Mouse (Mus musculus) E14TG2a.4 (cell line): ENCODE results near the gene Amotl2.

Experiments used
- H3K27me3 ChIP-seq: 2 replicates; pipeline ENCODE4 v1.6.1; 2014; ENCODE audit warnings: low read length, control low read depth; ENCODE audit not compliant: insufficient read depth
- H3K36me3 ChIP-seq: 2 replicates; pipeline ENCODE4 v1.6.1; 2014; ENCODE audit warnings: low read length, control low read depth; ENCODE audit not compliant: insufficient read depth
- H3K4me1 ChIP-seq: replicated peaks from 2 replicates; pipeline ENCODE4 v1.6.1; 2014; ENCODE audit warnings: low read depth, low read length, control low read depth
- H3K4me3 ChIP-seq: replicated peaks from 2 replicates; pipeline ENCODE4 v1.5.1; 2014; ENCODE audit warnings: mild to moderate bottlenecking, low read length
- H3K9me3 ChIP-seq: 2 replicates; pipeline ENCODE4 v1.6.1; 2014; ENCODE audit warnings: low read length, control low read depth
- CTCF ChIP-seq: conservative IDR thresholded peaks from 2 replicates; pipeline ENCODE4 v1.5.1; 2014; ENCODE audit warnings: low read length
- NANOG ChIP-seq: IDR thresholded peaks from 2 replicates; pipeline ENCODE4 v1.6.1; 2014; ENCODE audit warnings: borderline replicate concordance, low read length, mixed read lengths
- POU5F1 ChIP-seq: IDR thresholded peaks from 2 replicates; pipeline ENCODE4 v1.6.1; 2014; ENCODE audit warnings: low read length, borderline replicate concordance

The Amotl2 gene

DNA sequence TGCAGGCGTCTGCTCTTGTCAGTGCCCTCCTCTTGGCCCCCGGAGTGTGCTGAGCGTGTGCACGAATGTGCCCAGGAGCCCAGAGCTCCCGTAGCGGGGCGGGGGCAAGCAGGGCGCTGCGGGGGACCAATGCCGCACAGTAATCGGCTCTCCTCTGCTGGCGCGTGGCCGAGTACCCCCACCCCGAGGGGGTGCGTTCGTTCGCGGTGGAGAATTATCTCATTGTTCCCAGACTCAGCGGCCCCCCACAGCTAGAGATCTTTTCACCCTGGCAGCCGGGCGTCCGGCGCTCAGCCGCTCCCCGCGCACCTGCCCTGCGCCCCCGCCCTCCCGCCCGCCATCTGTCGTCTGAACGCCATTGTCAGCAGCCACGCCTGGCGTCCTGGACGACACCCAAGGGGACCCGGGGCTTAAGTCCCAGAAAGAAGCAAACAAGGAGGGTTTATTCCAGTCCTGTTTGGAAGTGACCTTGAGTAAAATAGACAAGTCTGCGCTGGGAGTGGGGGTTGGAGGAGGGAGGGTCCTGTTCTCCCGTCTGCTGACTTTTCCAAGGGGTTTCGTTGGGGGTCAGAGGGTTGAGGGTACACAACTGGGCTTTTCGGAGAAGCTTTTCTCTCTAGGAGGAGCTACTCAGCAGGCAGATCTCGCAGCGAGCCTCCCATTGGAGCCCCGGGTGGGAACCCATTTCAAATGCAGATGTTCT lies 26.4 kb upstream of the Amotl2 start:
- no peak for TF ChIP-seq CTCF
- TF ChIP-seq NANOG, result peak; percentile 59; the same call in 1 of the 2 replicates
- no peaks in the 10 kb centered on the region for H3K36me3 ChIP-seq
- peak overlapping the region; percentile 81 for H3K4me3 ChIP-seq
- no peaks in the 10 kb centered on the region for H3K9me3 ChIP-seq
- H3K4me1 ChIP-seq, result peaks cover 69% of the 10 kb centered on the region
- no peaks in the 10 kb centered on the region for H3K27me3 ChIP-seq

DNA sequence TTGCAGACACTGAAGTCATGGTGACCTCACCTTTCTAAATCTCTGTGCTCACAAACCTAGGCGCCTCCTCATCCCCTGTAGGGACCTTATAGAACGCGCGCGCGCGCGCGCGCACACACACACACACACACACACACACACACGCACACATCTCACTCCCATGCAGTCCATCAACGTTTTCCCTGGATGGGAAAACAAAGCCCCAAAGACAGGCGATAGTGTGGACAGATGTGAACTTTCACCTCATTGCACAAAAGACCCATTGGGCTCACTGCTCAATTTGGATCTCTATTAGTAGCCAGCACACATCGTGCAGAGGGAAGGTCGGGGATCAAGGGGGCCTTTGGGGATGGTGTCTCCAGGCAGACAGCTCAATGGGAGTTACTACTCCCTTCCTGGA lies 25.6 kb upstream of the Amotl2 start:
- TF ChIP-seq POU5F1, result no peak
- no peak for TF ChIP-seq NANOG
- no peak for TF ChIP-seq CTCF
- H3K27me3 ChIP-seq, result no peaks in the 10 kb centered on the region
- H3K9me3 ChIP-seq, result no peaks in the 10 kb centered on the region
- peak overlapping the region; percentile 81 for H3K4me3 ChIP-seq
- no peaks in the 10 kb centered on the region for H3K36me3 ChIP-seq
- H3K4me1 ChIP-seq, result peaks cover 71% of the 10 kb centered on the region

DNA sequence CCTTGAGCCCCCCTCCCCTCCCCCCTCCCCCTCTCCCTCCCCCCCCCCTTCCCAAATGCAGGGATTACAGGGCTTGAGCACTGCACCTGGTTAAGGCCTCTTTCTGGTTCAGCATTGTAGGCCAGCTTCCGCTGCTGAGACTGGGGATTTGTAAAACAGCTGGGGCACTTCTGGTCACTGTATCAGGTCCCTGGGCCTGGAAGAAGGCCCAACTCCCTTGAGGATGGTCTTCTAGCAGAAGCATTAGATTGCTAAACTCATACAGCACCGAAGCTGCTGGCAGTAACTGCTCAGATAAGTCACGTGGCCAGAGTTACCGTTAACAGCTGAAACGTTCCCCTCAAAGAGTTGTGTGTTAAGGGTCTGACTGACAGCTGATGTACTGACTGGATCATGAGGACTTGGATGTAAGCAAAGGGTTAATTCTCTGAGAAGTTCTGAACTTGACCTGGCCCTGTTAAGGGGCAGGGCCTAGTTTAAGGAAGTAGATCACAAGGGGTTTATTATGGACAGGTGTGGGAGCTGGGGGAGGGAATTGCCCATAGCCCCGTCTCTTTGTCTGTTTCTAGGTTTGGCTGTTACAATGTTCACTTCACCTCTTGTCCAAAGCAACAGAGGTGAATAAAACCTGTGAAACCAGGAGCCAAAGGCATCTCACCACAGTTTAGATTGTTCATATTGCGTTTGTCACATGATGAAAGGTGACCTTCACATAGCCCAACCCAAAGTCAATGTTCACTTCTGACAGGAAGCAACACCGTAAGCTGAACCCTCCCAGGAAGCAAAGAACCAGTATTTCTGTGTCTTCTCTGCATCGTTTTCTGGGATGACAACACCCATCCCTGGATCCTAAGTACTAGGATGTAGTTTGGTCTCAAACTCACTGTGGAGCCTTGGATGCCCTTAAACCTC lies 23.7 kb upstream of the Amotl2 start:
- H3K36me3 ChIP-seq, result no peaks in the 10 kb centered on the region
- H3K4me3 ChIP-seq, result peak overlapping the region; percentile 20
- TF ChIP-seq POU5F1 (no peak), NANOG (0 out of 2 replicates have a peak, but pooled peaks have one; percentile 4), CTCF (no peak)
- H3K4me1 ChIP-seq, result peaks cover 73% of the 10 kb centered on the region
- H3K27me3 ChIP-seq, result no peaks in the 10 kb centered on the region
- H3K9me3 ChIP-seq, result no peaks in the 10 kb centered on the region

DNA sequence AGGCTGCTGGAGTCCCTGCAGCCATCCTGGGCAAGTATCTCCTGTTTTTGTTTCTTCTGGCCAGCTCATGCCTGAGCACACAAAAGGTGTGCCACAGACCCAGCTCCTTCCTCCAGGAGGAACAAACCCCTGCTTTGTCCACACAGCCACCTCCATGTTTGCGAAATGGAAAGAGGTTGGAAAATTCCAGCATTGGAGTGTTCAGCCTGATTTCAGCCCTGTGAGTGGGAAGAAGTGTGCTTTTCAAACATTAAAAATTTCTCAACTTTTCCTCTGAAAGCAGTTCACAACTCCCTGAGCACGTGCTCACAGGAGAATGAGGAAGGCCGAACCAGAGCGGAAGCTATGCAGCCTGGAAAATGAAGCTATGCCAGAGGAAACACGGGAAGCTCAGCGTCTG lies 15.4 kb upstream of the Amotl2 start:
- H3K36me3 ChIP-seq, result no peaks in the 10 kb centered on the region
- peaks cover 29% of the 10 kb centered on the region for H3K4me1 ChIP-seq
- peaks cover 21% of the 10 kb centered on the region for H3K9me3 ChIP-seq
- no peak for TF ChIP-seq CTCF
- no peak for TF ChIP-seq POU5F1
- no peak for TF ChIP-seq NANOG
- H3K27me3 ChIP-seq, result no peaks in the 10 kb centered on the region
- no peak overlapping the region for H3K4me3 ChIP-seq

DNA sequence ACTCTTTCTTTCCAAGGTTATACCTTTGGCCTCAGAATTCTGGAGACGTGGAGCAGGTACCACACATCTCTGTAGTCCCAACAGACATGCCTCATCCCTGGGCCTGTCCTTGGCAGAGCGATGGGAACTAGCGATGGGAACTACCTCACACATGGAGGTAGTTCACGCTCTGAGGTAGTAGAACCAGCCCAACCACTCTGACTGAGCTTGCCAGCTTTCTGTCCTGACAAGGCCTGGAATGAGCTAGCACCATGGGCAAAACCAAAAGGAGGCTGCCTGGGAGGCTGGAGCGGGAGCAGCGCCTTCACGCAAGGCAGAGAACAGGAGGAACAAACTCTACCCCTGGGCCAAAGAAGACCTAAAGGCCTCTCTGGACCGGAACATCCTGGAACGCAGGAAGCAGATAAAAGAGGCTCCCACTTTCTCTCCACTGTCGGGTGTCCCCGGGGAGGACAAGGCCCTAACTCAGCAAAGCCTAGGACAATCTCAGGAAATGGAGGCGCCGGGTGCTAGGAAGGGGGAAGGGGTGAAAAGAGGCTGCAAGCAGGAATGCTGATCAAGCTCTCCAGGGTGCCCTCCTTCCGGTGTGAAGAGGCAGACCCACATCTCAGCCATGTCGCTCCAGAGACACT lies 6.9 kb upstream of the Amotl2 start:
- Histone ChIP-seq H3K27me3 (0 out of 2 replicates have a peak, but pooled peaks cover 4% of the 10 kb centered on the region), H3K9me3 (no peaks in the 10 kb centered on the region), H3K4me1 (peaks cover 35% of the 10 kb centered on the region), H3K4me3 (peak overlapping the region; percentile 52), H3K36me3 (no peaks in the 10 kb centered on the region)
- no peak for TF ChIP-seq NANOG
- TF ChIP-seq POU5F1, result no peak
- TF ChIP-seq CTCF, result no peak

DNA sequence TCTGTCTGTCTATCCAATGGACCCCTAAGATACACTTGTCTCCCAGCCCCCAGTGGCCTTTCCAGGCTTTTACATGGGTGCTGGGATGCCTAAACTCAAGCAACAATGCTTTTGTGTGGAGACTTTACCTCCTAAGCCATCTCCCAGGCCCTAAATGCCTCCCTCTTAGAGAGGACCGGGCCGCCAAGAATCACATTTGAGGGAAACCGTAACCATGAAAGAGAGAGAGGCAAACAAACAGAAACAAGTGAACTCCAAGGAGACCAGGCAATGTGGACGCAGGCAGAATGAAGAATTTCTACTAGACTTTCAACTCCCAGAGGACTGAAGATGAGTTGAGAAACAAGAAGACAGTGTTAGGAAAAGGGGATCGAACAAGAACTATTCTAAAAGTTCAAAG lies 6.0 kb upstream of the Amotl2 start:
- no peaks in the 10 kb centered on the region for H3K36me3 ChIP-seq
- H3K4me3 ChIP-seq, result no peak overlapping the region
- no peak for TF ChIP-seq CTCF
- no peak for TF ChIP-seq POU5F1
- TF ChIP-seq NANOG, result no peak
- 0 out of 2 replicates have a peak, but pooled peaks cover 4% of the 10 kb centered on the region for H3K27me3 ChIP-seq
- no peaks in the 10 kb centered on the region for H3K9me3 ChIP-seq
- peaks cover 44% of the 10 kb centered on the region for H3K4me1 ChIP-seq

DNA sequence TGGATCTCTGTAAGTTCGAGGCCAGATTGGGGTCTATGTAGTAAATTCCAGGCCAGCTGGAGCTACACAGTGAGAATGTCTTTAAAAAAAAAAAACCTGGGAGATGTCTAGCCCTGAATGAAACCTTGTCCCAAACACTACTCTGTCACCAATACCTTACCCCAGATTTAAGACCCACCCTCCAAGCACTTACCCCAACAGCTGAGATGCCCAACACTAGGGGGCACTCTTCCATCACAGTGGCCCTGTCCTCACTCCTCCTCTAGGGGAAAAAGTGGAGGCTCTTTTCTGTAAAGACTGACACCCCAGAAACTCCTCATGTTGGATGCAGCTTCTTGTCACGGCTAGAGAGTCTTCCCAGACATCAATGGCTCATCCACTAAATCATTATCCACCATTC lies 2.7 kb upstream of the Amotl2 start:
- Histone ChIP-seq H3K4me3 (no peak overlapping the region), H3K36me3 (no peaks in the 10 kb centered on the region), H3K9me3 (no peaks in the 10 kb centered on the region), H3K4me1 (peaks cover 62% of the 10 kb centered on the region), H3K27me3 (0 out of 2 replicates have a peak, but pooled peaks cover 4% of the 10 kb centered on the region)
- TF ChIP-seq CTCF, result peak; percentile 82
- TF ChIP-seq POU5F1, result no peak
- TF ChIP-seq NANOG, result no peak

DNA sequence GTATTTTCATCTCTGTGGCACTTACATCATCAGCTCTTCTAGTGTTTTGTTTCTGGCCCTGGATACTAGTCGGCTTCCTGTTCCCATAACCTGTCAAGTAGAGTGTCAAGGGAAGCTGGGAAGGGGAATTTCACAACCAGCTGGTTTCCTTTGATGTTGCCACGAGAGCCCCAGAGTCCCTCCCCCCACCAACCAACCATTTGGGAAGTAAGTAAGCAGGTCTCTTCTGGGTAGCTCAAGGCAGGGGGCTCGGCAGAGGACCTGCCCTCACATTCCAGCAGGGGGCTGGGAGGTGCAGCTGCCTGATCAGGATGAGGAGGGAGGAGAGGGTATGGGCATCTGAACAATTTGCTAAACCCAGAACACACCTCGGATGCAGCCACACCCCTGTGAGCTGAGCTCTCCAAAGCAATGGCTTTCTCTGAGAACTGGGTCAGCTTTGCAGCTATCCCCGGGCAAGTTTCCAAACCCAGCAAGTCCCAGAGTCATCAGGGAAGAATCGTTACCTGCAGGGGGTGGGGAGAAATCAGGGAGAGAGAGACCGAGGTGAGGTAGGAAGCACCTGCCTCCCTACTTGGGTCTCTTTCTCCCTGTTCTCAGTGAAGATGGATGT lies 1.5 kb upstream of the Amotl2 start:
- Histone ChIP-seq H3K27me3 (0 out of 2 replicates have a peak, but pooled peaks cover 4% of the 10 kb centered on the region), H3K4me3 (peak overlapping the region; percentile 43), H3K4me1 (peaks cover 63% of the 10 kb centered on the region), H3K36me3 (peaks cover 2% of the 10 kb centered on the region), H3K9me3 (no peaks in the 10 kb centered on the region)
- TF ChIP-seq NANOG, result no peak; the same call in 1 of the 2 replicates
- TF ChIP-seq CTCF, result peak; percentile 22; the same call in 1 of the 2 replicates
